Mouse (Mus musculus): ENCODE data around the gene Olfr155.

Gene Olfr155

DNA sequence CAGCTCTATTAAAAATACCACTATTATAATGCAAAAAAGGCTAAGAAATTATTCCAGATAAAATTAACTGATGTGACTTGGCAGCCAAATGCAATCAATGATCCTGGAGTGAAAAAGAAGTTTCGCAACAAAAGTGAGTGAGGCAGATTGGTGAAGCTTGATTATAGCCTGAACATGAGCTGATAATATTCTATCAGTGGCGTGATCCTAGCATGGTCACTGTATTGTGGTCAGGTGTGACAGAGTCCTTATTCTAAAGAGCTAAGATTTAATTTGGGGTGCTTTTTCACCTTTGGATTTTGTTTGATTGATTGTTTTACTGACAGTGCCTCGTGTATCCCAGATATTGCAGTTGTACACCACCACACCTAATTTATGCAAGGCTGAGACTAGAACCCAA is 39.9 kb downstream of the Olfr155 start:
- no peak for DNase-seq (ENCODE audit: low spot score in 2 of 2)

DNA sequence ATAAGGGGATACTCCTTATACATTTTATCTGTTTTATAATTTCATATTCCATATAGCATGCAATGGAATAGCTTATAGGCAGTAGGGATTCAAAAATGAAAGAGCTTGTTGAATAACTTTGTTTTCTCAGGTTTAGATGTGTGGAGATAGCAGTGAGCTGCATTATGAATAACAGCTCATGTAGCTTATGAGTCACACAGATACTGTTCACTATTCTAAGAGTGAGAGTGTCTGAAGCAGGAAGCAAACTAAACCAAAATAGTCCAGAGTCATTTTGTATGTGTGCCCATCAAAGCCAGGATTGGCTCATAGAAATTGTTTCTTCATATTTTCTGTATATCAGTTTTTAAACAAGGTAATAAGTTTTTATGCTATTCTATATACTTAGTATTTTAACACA is 45.8 kb downstream of the Olfr155 start:
- DNase-seq (ENCODE audit: low spot score in 2 of 2) = no peak

DNA sequence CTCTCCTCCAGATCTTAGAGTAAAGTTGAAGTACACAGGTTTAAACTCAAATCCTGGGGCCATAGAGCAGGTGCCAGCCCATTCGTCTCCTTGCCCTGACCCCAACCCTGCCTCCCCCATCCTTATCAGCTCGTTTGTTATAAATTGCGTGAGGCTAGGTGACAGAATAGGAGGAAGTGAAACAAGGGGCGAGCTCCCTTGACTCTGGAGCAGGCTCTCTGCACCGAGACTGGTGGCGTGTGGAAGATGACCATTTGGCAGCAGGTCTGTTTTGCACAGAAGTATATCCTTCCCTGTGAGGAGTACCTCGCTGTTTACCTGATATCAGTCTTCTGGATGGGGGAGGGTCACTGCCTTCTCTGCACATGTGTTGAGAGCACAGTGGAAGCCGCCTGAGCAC is 47.8 kb downstream of the Olfr155 start:
- DNase-seq (ENCODE audit: low spot score in 2 of 2) = no peak

DNA sequence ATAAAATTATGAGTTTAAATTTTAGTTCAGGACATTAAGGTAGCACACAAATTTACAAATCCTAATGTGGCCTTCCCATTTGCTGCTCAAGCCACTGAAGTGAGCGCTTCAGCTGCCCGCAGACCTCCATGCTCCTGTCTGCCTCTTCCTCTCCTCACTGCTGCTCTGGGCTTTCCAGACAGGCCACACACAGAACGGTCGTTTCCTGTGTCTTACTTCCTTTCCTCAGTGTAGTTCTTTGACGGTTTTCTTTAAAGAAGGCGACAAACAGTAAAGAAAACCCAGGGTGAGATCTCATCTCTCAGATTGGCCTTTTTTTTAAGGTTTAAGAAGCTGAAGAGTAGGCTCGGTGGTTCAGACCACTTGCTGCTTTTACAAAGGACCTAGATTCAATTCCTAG is 52.3 kb downstream of the Olfr155 start:
- no peak for DNase-seq (ENCODE audit: low spot score in 2 of 2)

DNA sequence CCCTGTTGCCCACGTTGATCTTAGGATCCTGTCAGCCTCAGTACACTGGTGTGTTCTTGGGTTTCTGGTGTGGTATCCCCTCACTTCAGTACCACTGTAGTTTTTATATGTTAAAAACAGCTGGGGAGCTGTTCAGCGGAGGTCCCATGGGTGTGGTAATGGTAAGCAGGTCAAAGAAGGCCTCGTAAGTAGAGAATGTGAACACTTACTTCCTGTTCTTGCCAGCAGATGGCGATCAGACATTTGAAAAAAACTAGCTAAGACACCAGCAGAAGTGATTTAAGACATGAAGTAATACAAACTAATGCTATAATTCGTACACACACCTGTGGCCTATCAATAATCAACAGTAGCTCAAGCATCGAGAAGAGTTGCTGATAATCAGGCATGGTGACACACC is 55.1 kb downstream of the Olfr155 start:
- DNase-seq (ENCODE audit: low spot score in 2 of 2) = peak in 1 of 2 experiments; percentile 41
